Mouse (Mus musculus) lung, embryonic 14.5 days (tissue): ENCODE data around the gene Stag1. TPM values are rescaled to one million over a fixed set of nuclear protein-coding genes. Genes with fewer than 3 reads are reported as not detected.

Experiments used
- ATAC-seq: fragments of 200-750 bp; cut with Nextera tagmentation; 2 replicates; pipeline ENCODE4 v1.8.0; 2017; ENCODE audit warnings: mild to moderate bottlenecking, moderate TSS enrichment, moderate library complexity; ENCODE audit not compliant: insufficient read depth
- DNase-seq: peaks from one replicate; pipeline ENCODE4 v3.0.0-alpha.2; 2015
- H3K27ac ChIP-seq: fragments of 300-500 bp; sonication (generic); 2 replicates; pipeline ENCODE4 v1.5.1; 2014; ENCODE audit warnings: low read depth, mild to moderate bottlenecking, moderate library complexity
- H3K27me3 ChIP-seq: fragments of 300-500 bp; sonication (generic); 2 replicates; pipeline ENCODE4 v1.6.1; 2014; ENCODE audit warnings: low read length, control low read depth; ENCODE audit not compliant: insufficient read depth
- H3K36me3 ChIP-seq: fragments of 300-500 bp; sonication (generic); 2 replicates; pipeline ENCODE4 v1.6.1; 2014; ENCODE audit warnings: control low read depth; ENCODE audit not compliant: insufficient read depth
- H3K4me1 ChIP-seq: fragments of 300-500 bp; sonication (generic); 2 replicates; pipeline ENCODE4 v1.6.1; 2014; ENCODE audit warnings: antibody characterized with exemption, control low read depth; ENCODE audit not compliant: insufficient read depth
- H3K4me2 ChIP-seq: fragments of 300-500 bp; sonication (generic); 2 replicates; pipeline ENCODE4 v1.6.1; 2014; ENCODE audit warnings: mild to moderate bottlenecking
- H3K4me3 ChIP-seq: fragments of 300-500 bp; sonication (generic); 2 replicates; pipeline ENCODE4 v1.5.1; 2014; ENCODE audit warnings: low read depth, low read length
- H3K9ac ChIP-seq: fragments of 300-500 bp; sonication (generic); 2 replicates; pipeline ENCODE4 v1.6.1; 2014
- H3K9me3 ChIP-seq: fragments of 300-500 bp; sonication (generic); 2 replicates; pipeline ENCODE4 v1.6.1; 2016; ENCODE audit warnings: low read depth, low read length, control low read depth
- CTCF ChIP-seq: IDR thresholded peaks from 2 replicates; pipeline ENCODE4 v1.5.1; 2016; ENCODE audit warnings: antibody characterized with exemption, low read depth
- WGBS: fragments of 180-500 bp; shearing (Covaris S2); extraction: QIAGEN DNeasy Blood & Tissue Kit; methylation state at CpG from one replicate; pipeline ENCODE4 v1.1.7; 2014; 5-methylcytosine and 5-hydroxymethylcytosine counted together
- polyA plus RNA-seq: library from polyadenylated mRNA; unstranded; fragments of >200 nt; fragmentation: Nextera tagmentation; extraction: Ambion mirVana; gene quantifications from 2 replicates; pipeline ENCODE4 v1.2.1, GENCODE M21; 2014

Stag1 gene
- polyA plus RNA-seq, 1 experiment from 2014 or later, result 48.4 TPM

GRCm38 (mm10) chr9:100582883-100583575 lies 14.6 kb upstream of the Stag1 start:
- H3K9ac ChIP-seq, result no peak overlapping the region
- TF ChIP-seq CTCF, result no peak

GRCm38 (mm10) chr9:100584031-100584430 lies 13.6 kb upstream of the Stag1 start:
- TF ChIP-seq CTCF, result no peak
- no peak for DNase-seq
- no peak for ATAC-seq
- H3K27ac ChIP-seq, result no peak overlapping the region; the same call in 1 of the 2 replicates
- 65% methylated on average over 4 of the region's 4 CpGs for WGBS
- H3K36me3 ChIP-seq, result no peaks in the 10 kb centered on the region
- no peaks in the 10 kb centered on the region for H3K9me3 ChIP-seq
- H3K9ac ChIP-seq, result no peak overlapping the region
- H3K27me3 ChIP-seq, result no peaks in the 10 kb centered on the region
- no peaks in the 10 kb centered on the region for H3K4me1 ChIP-seq
- H3K4me2 ChIP-seq, result no peak overlapping the region
- no peak overlapping the region for H3K4me3 ChIP-seq

More at GRCm38 (mm10) chr9:100582883-100583575, 14.6 kb upstream of the Stag1 start:
- ATAC-seq (peak; percentile 74), DNase-seq (peak; percentile 56)
- H3K4me1 ChIP-seq, result no peaks in the 10 kb centered on the region
- H3K27me3 ChIP-seq, result no peaks in the 10 kb centered on the region
- H3K36me3 ChIP-seq, result no peaks in the 10 kb centered on the region
- H3K9me3 ChIP-seq, result no peaks in the 10 kb centered on the region
- 39% methylated on average over 13 of the region's 13 CpGs for WGBS
- H3K4me3 ChIP-seq, result no peak overlapping the region
- peak overlapping the region; percentile 35 for H3K4me2 ChIP-seq
- H3K27ac ChIP-seq, result peak overlapping the region; percentile 9; the same call in 1 of the 2 replicates

- ATAC-seq (no peak), DNase-seq (no peak)
- Histone ChIP-seq H3K4me1 (no peaks in the 10 kb centered on the region), H3K36me3 (no peaks in the 10 kb centered on the region), H3K27ac (no peak overlapping the region), H3K27me3 (no peaks in the 10 kb centered on the region), H3K9ac (no peak overlapping the region), H3K9me3 (no peaks in the 10 kb centered on the region), H3K4me2 (no peak overlapping the region), H3K4me3 (no peak overlapping the region)
- TF ChIP-seq CTCF, result no peak
- 61% methylated on average over 4 of the region's 4 CpGs for WGBS
These were observed 7.1 kb upstream of the Stag1 start for GRCm38 (mm10) chr9:100590462-100590861.

- no peak overlapping the region for H3K4me2 ChIP-seq
- H3K36me3 ChIP-seq, result no peaks in the 10 kb centered on the region
- no peaks in the 10 kb centered on the region for H3K4me1 ChIP-seq
- no peaks in the 10 kb centered on the region for H3K9me3 ChIP-seq
- H3K4me3 ChIP-seq, result no peak overlapping the region
- H3K27me3 ChIP-seq, result no peaks in the 10 kb centered on the region
- H3K9ac ChIP-seq, result no peak overlapping the region
- TF ChIP-seq CTCF, result no peak
- no peak overlapping the region for H3K27ac ChIP-seq
- 88% methylated on average over 8 of the region's 8 CpGs for WGBS
- ATAC-seq (no peak), DNase-seq (no peak)
These were observed 1.3 kb upstream of the Stag1 start for GRCm38 (mm10) chr9:100596317-100596716.

- 61% methylated on average over 3 of the region's 3 CpGs for WGBS
- Histone ChIP-seq H3K4me2 (no peak overlapping the region), H3K27me3 (no peaks in the 10 kb centered on the region), H3K4me3 (no peak overlapping the region), H3K36me3 (no peaks in the 10 kb centered on the region), H3K4me1 (no peaks in the 10 kb centered on the region), H3K9ac (no peak overlapping the region), H3K27ac (no peak overlapping the region), H3K9me3 (no peaks in the 10 kb centered on the region)
- ATAC-seq, result no peak
- TF ChIP-seq CTCF, result no peak
- DNase-seq, result no peak
These were observed 2.2 kb downstream of the Stag1 start for GRCm38 (mm10) chr9:100599761-100600328.

- H3K27me3 ChIP-seq, result no peaks in the 10 kb centered on the region
- ATAC-seq (no peak), DNase-seq (peak; percentile 68)
- no peak for TF ChIP-seq CTCF
- H3K9me3 ChIP-seq, result no peaks in the 10 kb centered on the region
- no peaks in the 10 kb centered on the region for H3K4me1 ChIP-seq
- no peak overlapping the region for H3K4me2 ChIP-seq
- no peak overlapping the region for H3K4me3 ChIP-seq
- H3K27ac ChIP-seq, result no peak overlapping the region
- no peak overlapping the region for H3K9ac ChIP-seq
- no peaks in the 10 kb centered on the region for H3K36me3 ChIP-seq
- 80% methylated on average over 1 of the region's 1 CpGs for WGBS
These were observed 4.5 kb downstream of the Stag1 start for GRCm38 (mm10) chr9:100602130-100602529.

GRCm38 (mm10) chr9:100603156-100603555 lies 5.6 kb downstream of the Stag1 start:
- WGBS, result 62% methylated on average over 5 of the region's 5 CpGs
- no peak overlapping the region for H3K27ac ChIP-seq
- TF ChIP-seq CTCF, result no peak
- ATAC-seq (no peak), DNase-seq (no peak)
- no peak overlapping the region for H3K4me3 ChIP-seq
- H3K9ac ChIP-seq, result no peak overlapping the region
- no peak overlapping the region for H3K4me2 ChIP-seq
- H3K36me3 ChIP-seq, result no peaks in the 10 kb centered on the region
- no peaks in the 10 kb centered on the region for H3K9me3 ChIP-seq
- no peaks in the 10 kb centered on the region for H3K27me3 ChIP-seq
- H3K4me1 ChIP-seq, result no peaks in the 10 kb centered on the region
